Mouse (Mus musculus) cerebellum, adult 9-10 months (tissue): ENCODE results near the gene Zfr2.
"Not testable (repeated sequence)": the region's sequence is repeated elsewhere in the genome, so short reads cannot be mapped to it uniquely, and the experiment has no call there.

Experiments used
- DNase-seq: peaks from one replicate; pipeline ENCODE4 v3.0.0; 2022

Zfr2 gene

DNA sequence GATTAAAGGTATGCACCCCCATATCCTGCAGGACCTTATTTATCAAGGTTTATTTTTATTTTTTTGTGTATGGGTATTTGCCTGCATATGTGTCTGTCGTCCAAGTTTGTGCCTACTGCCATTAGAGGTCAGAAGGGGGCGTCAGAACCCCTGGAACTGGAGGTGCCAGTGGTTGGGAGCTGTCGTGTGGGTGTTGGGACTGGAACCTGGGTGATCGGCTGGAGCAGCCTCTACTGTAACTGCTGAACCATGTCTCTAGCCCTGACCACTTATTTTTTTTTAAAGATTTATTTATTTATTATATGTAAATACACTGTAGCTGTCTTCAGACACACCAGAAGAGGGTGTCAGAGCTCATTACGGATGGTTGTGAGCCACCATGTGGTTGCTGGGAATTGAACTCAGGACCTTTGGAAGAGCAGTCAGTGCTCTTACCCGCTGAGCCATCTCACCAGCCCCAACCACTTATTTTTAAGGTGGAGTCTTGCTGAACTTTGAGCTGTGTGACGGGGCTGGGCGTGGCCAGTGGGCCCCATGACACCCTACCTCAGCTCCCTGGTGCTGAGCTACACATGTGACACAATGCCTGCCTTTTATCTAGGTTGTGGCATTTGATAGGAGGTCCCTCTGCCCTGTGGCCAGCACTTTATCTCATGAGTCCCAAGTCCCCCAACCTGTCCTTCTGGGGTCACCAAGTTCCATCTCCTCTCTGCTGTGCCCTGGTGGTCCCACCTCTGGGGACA is 29.8 kb upstream of the Zfr2 start:
- no peak for DNase-seq

DNA sequence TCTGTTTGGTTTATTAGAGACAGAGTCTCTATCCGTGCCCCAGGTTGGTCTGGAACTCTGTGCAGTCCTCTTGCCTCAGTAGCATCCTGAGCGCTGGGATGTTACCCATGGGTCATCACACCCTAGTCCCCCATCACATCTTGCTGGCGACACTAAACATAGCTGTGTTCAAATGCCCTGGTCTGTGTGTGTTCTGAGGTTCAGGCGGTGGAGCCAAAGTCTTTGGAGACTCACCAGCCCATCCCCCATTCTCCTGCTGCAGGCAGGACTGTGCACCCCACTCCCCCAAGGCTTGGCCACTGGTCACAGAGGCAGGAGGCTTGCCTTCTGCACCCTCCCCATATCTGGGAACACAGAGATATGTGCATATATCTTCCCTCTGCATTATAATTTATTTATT is 28.8 kb upstream of the Zfr2 start:
- no peak for DNase-seq

- DNase-seq, result no peak
Observed at GRCm38 (mm10) chr10:81210154-81210553, 22.8 kb upstream of the Zfr2 start.

DNA sequence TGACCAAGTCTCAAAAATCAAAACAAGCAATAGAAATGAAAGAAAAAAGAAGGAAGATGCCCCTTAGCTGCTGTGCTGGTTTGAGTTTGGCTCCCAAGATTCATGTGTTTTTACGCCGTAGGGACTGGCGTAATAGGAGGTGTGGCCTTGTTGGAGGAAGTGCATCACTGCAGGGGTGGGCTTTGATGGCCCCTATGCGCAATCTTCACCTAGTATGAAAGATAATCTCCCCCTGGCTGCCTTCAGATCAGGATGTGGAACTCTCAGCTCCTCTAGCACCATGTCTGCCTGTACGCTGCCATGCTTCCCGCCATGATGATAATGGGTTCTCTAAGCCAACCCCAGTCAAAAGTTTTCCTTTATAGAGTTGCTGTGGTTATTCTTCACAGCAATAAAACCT is 16.7 kb upstream of the Zfr2 start:
- no peak for DNase-seq

GRCm38 (mm10) chr10:81216810-81217209 is 16.1 kb upstream of the Zfr2 start:
- no peak for DNase-seq

DNA sequence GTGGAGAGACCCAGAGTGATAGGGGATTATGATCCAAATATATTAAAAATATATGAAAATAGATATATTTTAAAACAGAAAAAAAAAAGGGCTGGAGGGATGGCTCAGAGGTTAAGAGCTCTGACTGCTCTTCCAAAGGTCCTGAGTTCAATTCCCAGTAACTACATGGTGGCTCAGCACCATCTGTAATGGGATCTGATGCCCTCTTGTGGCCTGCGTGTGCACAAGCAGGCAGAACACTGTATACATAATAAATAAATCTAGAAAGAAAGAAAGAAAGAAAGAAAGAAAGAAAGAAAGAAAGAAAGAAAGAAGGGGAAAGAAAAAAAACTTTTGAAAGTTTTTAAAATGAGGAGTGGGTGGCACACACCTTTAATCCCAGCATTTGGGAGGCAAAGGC is 15.7 kb upstream of the Zfr2 start:
- not testable (repeated sequence) for DNase-seq

GRCm38 (mm10) chr10:81217964-81218363 is 15.0 kb upstream of the Zfr2 start:
- peak; percentile 81 for DNase-seq

DNA sequence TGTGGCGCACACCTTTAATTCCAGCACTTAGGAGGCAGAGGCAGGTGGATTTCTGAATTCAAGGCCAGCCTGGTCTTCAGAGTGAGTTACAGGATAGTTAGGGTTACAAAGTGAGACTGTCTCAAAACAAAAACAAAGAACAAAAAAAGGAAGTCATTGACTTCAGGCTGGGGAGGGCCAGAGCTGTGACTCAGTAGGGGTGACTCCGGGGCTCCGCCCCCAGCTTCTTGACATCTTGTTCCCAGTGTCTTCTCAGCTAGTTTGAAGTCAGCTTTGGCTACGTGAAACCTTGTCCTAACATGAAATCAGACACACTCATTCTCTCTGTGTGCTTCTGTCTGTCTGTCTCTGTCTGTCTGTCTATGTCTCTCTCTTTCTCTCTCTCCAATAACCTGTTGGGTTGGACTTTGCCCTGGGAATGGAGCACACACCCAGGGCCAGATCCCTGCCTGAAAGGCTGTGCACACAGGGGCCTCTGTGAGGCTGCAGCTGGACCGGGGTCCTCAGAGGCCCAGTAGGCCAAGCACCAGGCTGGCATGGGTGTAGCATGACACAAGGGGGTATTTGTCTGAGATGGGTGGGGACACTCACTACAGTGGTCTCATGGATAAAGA is 11.4 kb upstream of the Zfr2 start:
- no peak for DNase-seq

DNA sequence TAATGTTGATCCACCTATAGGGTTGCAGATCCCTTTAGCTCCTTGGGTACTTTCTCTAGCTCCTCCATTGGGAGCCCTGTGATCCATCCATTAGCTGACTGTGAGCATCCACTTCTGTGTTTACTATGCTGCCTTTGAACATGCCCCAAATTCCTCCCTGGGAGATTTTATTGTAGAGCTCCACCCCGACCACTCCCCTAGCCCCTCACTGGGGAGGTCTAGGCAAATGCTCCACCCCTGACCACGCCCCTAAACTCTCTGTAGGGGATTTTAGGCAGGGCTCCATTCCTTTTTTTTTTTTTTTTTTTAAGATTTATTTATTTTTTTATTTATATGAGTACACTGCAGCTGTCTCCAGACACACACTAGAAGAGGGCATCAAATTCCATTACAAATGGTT is 9.2 kb upstream of the Zfr2 start:
- DNase-seq, result not testable (repeated sequence)

- DNase-seq, result peak; percentile 68
Observed at GRCm38 (mm10) chr10:81229735-81230437, 3.1 kb upstream of the Zfr2 start.

DNA sequence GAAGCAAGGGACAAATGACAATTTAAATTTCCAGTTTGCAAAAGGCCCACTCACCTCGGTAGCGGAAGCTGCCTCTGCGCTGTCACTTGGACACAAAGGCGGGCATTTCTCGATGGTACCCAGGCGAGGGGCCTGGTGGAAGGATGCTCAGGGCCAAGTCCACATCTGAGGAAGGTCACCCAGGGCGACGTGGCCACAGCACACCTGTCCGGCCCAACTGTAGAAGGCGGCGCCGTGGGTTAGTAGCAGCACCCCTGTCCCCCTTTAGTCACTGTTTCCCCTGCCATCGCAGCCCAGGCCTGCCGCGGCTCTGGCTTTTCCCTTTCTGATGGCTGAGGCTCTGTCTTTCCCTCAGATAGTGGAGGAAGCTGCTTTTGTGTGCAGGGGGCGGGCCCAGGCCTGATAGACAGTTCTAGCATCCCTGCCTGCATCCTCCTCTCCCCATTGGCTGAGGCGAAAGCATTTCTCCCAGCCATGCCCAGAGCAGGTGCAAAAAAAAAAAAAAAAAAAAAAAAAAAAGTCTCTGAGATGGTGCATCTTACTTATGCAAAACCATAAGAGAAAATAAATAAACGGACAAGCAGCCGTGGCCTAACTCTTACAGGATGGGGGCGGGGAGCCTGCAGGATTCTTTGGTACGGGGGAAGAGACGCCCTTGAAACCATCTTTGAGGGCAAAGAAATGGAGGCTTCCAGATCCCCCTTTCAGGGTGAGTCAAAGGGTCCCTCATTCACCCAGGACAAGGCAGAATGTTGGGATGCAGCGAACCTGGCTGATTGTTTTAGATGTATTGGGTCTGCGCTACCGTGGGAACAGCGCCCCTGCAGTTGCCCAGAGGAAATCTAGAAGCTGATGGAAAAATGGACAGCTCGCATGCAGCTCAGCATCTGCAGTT is 2.3 kb upstream of the Zfr2 start, which contains the start of gene Atcay:
TSS of gene Atcay (minus strand) at position 396 of the 895 bp plus-strand sequence.
- DNase-seq, result peak; percentile 89

- DNase-seq, result no peak
Observed at GRCm38 (mm10) chr10:81231436-81231835, 1.5 kb upstream of the Zfr2 start.

DNA sequence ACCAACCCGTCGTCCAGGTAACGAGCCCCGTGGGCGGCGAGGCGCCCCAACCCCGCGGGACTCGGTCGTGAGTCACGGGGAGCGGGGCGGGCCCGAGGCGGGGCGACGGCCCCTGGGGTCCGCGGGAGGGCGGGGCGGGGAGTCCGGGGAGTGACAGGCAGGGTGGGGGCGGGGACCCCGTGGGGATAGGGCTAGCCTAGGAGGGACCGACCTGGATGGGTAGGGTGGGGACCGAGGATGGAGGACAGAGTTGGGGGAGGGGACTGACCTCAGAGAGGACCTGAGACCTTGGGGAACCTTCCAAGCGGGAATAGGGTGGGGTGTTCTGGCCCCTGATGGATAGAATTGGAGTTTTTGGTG is 251 bp downstream of the Zfr2 start:
- DNase-seq, result no peak

- no peak for DNase-seq
Observed at GRCm38 (mm10) chr10:81234206-81234605, 1.3 kb downstream of the Zfr2 start.

- DNase-seq, result no peak
Observed at GRCm38 (mm10) chr10:81236471-81237268, 3.7 kb downstream of the Zfr2 start.

DNA sequence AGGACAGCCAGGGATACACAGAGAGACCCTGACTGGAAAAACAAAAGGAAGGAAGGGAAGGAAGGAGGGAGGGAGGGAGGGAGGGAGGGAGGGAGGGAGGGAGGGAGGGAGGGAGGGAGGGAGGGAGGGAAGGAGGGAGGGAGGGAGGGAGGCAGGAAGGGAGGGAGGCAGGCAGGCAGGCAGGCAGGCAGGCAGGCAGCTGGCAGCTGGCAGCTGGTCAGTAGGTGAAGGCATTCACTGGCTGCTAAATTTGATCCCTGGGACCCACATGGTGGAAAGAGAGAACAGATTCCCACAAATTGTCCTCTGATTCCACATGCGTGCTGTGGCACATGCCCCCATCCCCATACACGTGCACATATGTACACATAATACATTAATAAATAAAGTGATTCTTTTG is 5.7 kb downstream of the Zfr2 start:
- DNase-seq, result no peak

DNA sequence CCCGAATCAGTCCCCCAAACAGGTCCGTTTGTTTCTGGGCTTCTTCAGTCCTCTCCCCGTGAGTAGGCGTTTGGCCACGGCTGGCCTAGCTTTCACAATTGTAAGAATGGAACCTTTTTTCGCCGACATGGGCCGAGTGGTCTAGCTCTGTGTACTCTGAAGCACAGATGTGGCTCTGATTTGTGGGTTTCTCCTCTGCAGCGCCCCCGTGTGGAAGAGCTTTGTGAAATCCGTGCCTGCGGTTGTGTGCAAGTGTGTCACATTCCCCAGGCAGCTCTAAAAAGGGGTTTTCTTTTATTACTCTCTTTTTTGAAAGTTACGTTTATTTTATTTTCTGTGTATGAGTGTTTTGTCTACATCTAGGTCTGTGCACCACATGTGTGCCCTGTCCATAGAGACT is 7.9 kb downstream of the Zfr2 start:
- DNase-seq, result no peak

GRCm38 (mm10) chr10:81242021-81242420 is 9.1 kb downstream of the Zfr2 start:
- DNase-seq, result no peak

- no peak for DNase-seq
Observed at GRCm38 (mm10) chr10:81244146-81244545, 11.2 kb downstream of the Zfr2 start.

DNA sequence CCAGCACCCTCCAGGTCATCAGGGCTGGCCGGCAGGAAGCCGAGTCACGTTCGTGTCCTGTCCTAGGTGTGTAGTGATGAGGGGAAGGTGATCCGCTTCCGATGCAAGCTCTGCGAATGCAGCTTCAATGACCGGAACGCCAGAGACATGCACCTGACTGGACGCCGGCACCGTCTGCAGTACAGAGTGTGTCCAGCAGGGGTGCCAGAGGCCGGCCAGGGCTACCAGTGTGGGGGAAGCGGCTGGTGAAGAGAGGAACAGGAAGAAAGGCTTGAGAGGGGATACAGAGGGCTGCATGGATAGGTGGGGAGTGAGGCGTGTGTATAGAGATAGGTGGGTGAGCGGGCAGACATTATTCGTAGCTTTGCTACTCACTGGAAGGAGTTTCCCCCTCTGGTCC is 11.6 kb downstream of the Zfr2 start:
- DNase-seq, result peak; percentile 85

- no peak for DNase-seq
Observed at GRCm38 (mm10) chr10:81245166-81245565, 12.2 kb downstream of the Zfr2 start.

DNA sequence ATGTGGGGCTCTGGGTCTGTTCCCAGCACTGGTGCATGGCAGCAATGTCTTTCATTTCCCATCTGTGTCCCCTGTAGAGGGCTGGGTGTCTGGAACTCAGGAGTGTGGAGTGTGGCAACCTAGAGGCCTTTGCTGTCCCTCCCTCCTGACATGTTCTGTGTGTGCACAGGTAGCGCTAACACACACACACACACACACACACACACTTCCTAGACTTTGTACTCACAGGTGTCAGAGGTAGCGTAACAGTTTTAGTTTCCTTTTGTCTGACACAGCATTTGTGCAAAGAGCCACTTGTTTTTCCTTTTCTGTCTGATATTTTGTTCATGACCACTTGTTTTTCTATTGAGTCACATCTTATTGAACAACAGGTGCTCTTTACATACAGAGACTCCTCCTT is 14.8 kb downstream of the Zfr2 start:
- no peak for DNase-seq
